Mouse (Mus musculus) right cerebral cortex, adult 2 months (tissue): ENCODE measurements at regions not wholly inside any gene's neighbourhood (a gene's known extent, or its start where the extent isn't known, plus 50 kb on each side); places are given as distances from the start of the nearest gene placed in this dataset.
A peak's percentile ranks its signal among the peaks of the same experiment; 100 is the strongest.

Source experiments
- DNase-seq, 2 experiments: peaks; one replicate each; pipeline ENCODE4 v3.0.0; 2021 to 2022; ENCODE audit warnings: low spot score in 2 of 2

- DNase-seq = peak; percentile 34 to 37
Measured at GRCm38 (mm10) chr2:160066491-160067303, 267.3 kb downstream of the Gm826 start.

GRCm38 (mm10) chr2:160062148-160062937 lies 271.6 kb downstream of the Gm826 start:
- DNase-seq = no peak

- no peak for DNase-seq
Measured at GRCm38 (mm10) chr2:160060091-160060490, 273.9 kb downstream of the Gm826 start.

- no peak for DNase-seq
Measured at GRCm38 (mm10) chr2:160057211-160057610, 276.8 kb downstream of the Gm826 start.

GRCm38 (mm10) chr2:160054411-160054810 lies 279.6 kb downstream of the Gm826 start:
- DNase-seq = no peak

- DNase-seq = no peak
Measured at GRCm38 (mm10) chr2:160048286-160048685, 285.7 kb downstream of the Gm826 start.

- no peak for DNase-seq
Measured at GRCm38 (mm10) chr2:160046881-160047543, 286.9 kb downstream of the Gm826 start.

GRCm38 (mm10) chr2:160044591-160044990 lies 289.4 kb downstream of the Gm826 start:
- DNase-seq = no peak

GRCm38 (mm10) chr2:160044184-160044583 lies 289.8 kb downstream of the Gm826 start:
- no peak for DNase-seq

GRCm38 (mm10) chr2:160029432-160029831 lies 304.5 kb downstream of the Gm826 start:
- no peak for DNase-seq

- DNase-seq = no peak
Measured at GRCm38 (mm10) chr2:160028459-160028858, 305.5 kb downstream of the Gm826 start.

GRCm38 (mm10) chr2:160025911-160026310 lies 308.1 kb downstream of the Gm826 start:
- no peak for DNase-seq

GRCm38 (mm10) chr2:160021541-160021940 lies 312.4 kb downstream of the Gm826 start:
- DNase-seq = no peak

- DNase-seq = no peak
Measured at GRCm38 (mm10) chr2:160020876-160021275, 313.1 kb downstream of the Gm826 start.

GRCm38 (mm10) chr2:160017020-160017812 lies 316.7 kb downstream of the Gm826 start:
- no peak for DNase-seq

GRCm38 (mm10) chr2:160011421-160011820 lies 322.5 kb downstream of the Gm826 start:
- DNase-seq = no peak

GRCm38 (mm10) chr2:160002695-160003094 lies 331.3 kb downstream of the Gm826 start:
- no peak for DNase-seq

GRCm38 (mm10) chr2:160000449-160000848 lies 333.5 kb downstream of the Gm826 start:
- DNase-seq = peak; percentile 16 to 31

GRCm38 (mm10) chr2:159997395-159997794 lies 336.6 kb downstream of the Gm826 start:
- no peak for DNase-seq

- no peak for DNase-seq
Measured at GRCm38 (mm10) chr2:159994490-159994889, 339.5 kb downstream of the Gm826 start.

- no peak for DNase-seq
Measured at GRCm38 (mm10) chr2:159986719-159987118, 347.2 kb downstream of the Gm826 start.
